Mouse (Mus musculus): ENCODE measurements around the gene Rtcb.

Gene Rtcb

GRCm38 (mm10) chr10:85957464-85957950 lies at the start of gene Rtcb:
Gene Rtcb (minus strand): TSS chr10:85957823.
- DNase-seq (ENCODE audit: low read depth, low spot score) = peak; percentile 97

- DNase-seq (ENCODE audit: low read depth, low spot score) = no peak
Measured at GRCm38 (mm10) chr10:86006455-86006854, 48.8 kb upstream of the Rtcb start.

GRCm38 (mm10) chr10:86000447-86000846 lies 42.8 kb upstream of the Rtcb start:
- DNase-seq (ENCODE audit: low read depth, low spot score) = no peak

GRCm38 (mm10) chr10:85994543-85995104 lies 37.0 kb upstream of the Rtcb start:
- no peak for DNase-seq (ENCODE audit: low read depth, low spot score)

GRCm38 (mm10) chr10:85993836-85994235 lies 36.2 kb upstream of the Rtcb start:
- no peak for DNase-seq (ENCODE audit: low read depth, low spot score)

GRCm38 (mm10) chr10:85992412-85992811 lies 34.8 kb upstream of the Rtcb start:
- no peak for DNase-seq (ENCODE audit: low read depth, low spot score)

- DNase-seq (ENCODE audit: low read depth, low spot score) = no peak
Measured at GRCm38 (mm10) chr10:85989412-85990115, 31.9 kb upstream of the Rtcb start.

- no peak for DNase-seq (ENCODE audit: low read depth, low spot score)
Measured at GRCm38 (mm10) chr10:85972915-85973314, 15.3 kb upstream of the Rtcb start.

GRCm38 (mm10) chr10:85971826-85972225 lies 14.2 kb upstream of the Rtcb start:
- no peak for DNase-seq (ENCODE audit: low read depth, low spot score)

- no peak for DNase-seq (ENCODE audit: low read depth, low spot score)
Measured at GRCm38 (mm10) chr10:85969894-85970620, 12.4 kb upstream of the Rtcb start.

- no peak for DNase-seq (ENCODE audit: low read depth, low spot score)
Measured at GRCm38 (mm10) chr10:85968731-85969130, 11.1 kb upstream of the Rtcb start.

GRCm38 (mm10) chr10:85968157-85968634 lies 10.6 kb upstream of the Rtcb start:
- DNase-seq (ENCODE audit: low read depth, low spot score) = peak; percentile 55

GRCm38 (mm10) chr10:85967411-85968156 lies 10.0 kb upstream of the Rtcb start:
- no peak for DNase-seq (ENCODE audit: low read depth, low spot score)

GRCm38 (mm10) chr10:85966476-85966875 lies 8.9 kb upstream of the Rtcb start:
- DNase-seq (ENCODE audit: low read depth, low spot score) = no peak

- no peak for DNase-seq (ENCODE audit: low read depth, low spot score)
Measured at GRCm38 (mm10) chr10:85964316-85964715, 6.7 kb upstream of the Rtcb start.

GRCm38 (mm10) chr10:85962897-85963296 lies 5.3 kb upstream of the Rtcb start:
- no peak for DNase-seq (ENCODE audit: low read depth, low spot score)

- peak; percentile 9 for DNase-seq (ENCODE audit: low read depth, low spot score)
Measured at GRCm38 (mm10) chr10:85956871-85957419, 678 bp downstream of the Rtcb start.

- no peak for DNase-seq (ENCODE audit: low read depth, low spot score)
Measured at GRCm38 (mm10) chr10:85954429-85954828, 3.2 kb downstream of the Rtcb start.

- DNase-seq (ENCODE audit: low read depth, low spot score) = no peak
Measured at GRCm38 (mm10) chr10:85953401-85953800, 4.2 kb downstream of the Rtcb start.

- no peak for DNase-seq (ENCODE audit: low read depth, low spot score)
Measured at GRCm38 (mm10) chr10:85951765-85952443, 5.7 kb downstream of the Rtcb start.
